Mouse (Mus musculus) left cerebral cortex, postnatal 14 days (tissue): ENCODE measurements around the gene 1700029F12Rik. TPM values are rescaled to one million over a fixed set of nuclear protein-coding genes. Genes with fewer than 3 reads are reported as not detected.
A peak's percentile ranks its signal among the peaks of the same experiment; 100 is the strongest.
"Not testable (repeated sequence)": the region's sequence is repeated elsewhere in the genome, so short reads cannot be mapped to it uniquely, and the experiment has no call there.

ENCODE experiments used
- DNase-seq, 2 experiments: peaks; one replicate each; pipeline ENCODE4 v3.0.0; 2021 to 2022; ENCODE audit warnings: low spot score in 2 of 2, mixed read lengths in 1 of 2
- intact Hi-C: fragments of 180-260 bp; cut with DNase I; formaldehyde crosslinking; loops from one replicate; pipeline ENCODE4 v1.15.1; 2025
- long read RNA-seq, 2 experiments: library from polyadenylated mRNA; stranded (forward); transcript quantifications; one replicate each; pipeline ENCODE4 v2.0.0; 2021
- total RNA-seq, 2 experiments: library from RNA; stranded (reverse); gene quantifications; 2 replicates each; pipeline ENCODE4 v1.2.3; 2021

Gene 1700029F12Rik
- total RNA-seq: not detected
- long read RNA-seq, experiment 1: 0 reads
- long read RNA-seq, experiment 2: 0 reads

GRCm38 (mm10) chr13:97034262-97034661, at the start of gene 1700029F12Rik:
1700029F12Rik (minus strand) TSS chr13:97034362.
- no peak for DNase-seq
- intact Hi-C loops: no loop called here

DNA sequence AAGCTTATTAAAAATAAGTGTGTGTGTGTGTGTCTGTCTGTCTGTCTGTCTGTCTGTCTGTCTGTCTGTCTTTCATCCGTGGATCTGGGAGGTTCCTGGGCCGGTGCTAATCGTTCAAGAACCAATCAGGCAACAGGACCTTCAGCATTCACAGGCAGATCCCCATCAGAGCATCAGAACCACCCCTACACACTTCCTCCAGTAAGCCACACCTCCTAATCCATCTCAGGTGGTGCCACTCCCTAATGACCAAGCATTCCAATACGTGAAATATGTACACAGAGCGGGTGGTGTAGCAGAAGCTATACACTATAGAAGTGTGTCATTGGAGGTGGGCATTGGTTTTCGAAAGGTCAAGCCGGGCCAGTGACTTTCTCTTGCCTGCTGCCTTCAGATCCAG, 48.3 kb upstream of the 1700029F12Rik start:
- no peak for DNase-seq
- intact Hi-C loops: no loop called here

- no peak for DNase-seq
- intact Hi-C loops: no loop called here
Measured at GRCm38 (mm10) chr13:97080615-97081014, 46.5 kb upstream of the 1700029F12Rik start.

DNA sequence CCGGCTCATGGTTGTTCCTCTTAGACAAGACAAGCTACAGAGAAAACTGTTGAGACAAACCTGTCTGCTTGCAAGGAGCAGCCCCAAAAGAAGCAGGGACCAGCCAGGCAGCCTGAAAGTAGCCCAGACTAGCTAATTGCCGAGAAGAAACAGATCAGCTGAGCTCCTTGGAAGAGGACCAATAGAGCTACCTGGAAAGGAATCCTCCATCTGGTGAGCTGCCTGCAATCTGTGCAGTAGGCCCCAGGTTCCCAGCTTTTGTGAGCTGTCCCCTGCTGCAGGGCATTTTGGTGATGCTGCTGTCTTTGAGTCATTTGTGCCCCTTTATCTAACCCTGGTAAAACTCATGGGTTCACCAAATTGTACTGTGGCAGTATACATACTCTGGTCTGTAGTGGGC, 46.0 kb upstream of the 1700029F12Rik start:
- no peak for DNase-seq
- intact Hi-C loops: no loop called here

DNA sequence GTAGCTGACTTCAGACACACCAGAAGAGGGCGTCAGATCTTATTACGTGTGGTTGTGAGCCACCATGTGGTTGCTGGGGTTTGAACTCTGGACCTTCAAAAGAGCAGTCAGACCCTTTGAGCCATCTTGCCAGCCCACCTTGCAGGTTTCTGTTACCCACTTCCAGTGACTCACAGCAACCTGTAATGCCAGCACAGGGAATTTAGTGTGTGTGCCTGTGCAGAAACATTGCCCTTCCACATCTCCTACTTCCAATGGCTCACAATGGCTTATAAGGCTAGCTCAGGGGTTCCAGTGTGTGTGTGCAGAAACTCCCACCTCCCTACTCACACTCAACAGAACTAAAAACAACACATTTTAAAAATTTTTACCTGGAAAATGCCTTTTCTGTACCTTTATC, 43.4 kb upstream of the 1700029F12Rik start:
- no peak for DNase-seq
- intact Hi-C loops: no loop called here

GRCm38 (mm10) chr13:97073497-97073896, 39.3 kb upstream of the 1700029F12Rik start:
- DNase-seq: no peak
- intact Hi-C loops: no loop called here

DNA sequence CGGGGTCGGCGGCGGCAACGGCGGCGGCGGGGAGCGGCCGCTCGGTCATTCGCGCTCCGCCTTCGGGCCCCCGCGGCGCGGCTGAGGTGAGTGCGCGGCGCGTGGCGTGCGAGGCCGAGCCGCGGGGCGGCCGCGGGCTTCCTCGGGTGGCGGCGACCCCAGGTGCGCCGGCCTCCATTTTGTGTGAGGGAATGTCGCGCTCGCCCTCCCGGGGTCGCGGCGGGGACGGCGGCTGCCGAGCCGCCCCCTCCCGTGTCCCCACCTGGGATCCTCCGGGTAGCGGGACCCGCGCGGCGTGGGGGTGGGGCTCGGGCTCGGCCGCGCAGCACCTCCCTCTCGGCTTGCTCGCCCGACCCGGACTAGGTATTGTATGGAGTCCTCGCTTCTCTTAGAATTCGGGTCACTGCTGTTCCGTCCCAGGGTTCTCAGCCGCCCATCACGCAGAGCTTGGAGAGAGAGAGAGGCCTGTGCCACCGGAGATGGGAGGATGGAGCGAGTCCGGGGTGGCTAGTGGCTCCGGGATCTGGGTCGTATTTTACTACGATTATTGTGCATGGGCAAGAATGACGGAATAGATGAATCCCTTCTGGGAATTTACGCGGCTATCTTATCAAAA, 37.6 kb upstream of the 1700029F12Rik start:
- DNase-seq: peak; percentile 33 to 48
- intact Hi-C loops: no loop called here

- intact Hi-C loops: no loop called here
- peak in 1 of 2 experiments; percentile 26 for DNase-seq
Measured at GRCm38 (mm10) chr13:97070931-97071625, 36.9 kb upstream of the 1700029F12Rik start.

GRCm38 (mm10) chr13:97068151-97068550, 34.0 kb upstream of the 1700029F12Rik start:
- intact Hi-C loops: no loop called here
- no peak for DNase-seq

DNA sequence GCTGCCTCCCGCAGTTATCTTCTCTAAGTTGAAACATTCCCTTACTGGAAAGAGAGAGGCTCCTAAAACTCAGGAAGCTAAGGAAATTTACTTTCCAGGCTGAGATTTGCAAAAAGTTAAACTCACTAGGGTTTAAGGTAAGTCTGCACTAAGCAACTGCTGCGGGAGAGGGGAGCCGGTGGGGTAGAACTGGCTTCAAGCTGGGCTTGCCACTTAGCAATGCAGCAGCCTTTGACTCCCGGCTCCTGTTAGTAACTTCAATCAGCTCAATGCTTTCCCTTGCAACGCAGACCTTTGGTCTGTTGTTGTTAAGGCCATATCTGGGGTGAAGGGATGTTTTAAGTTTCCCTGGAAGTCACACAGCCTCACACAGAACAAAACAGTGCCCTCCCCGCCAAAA, 33.5 kb upstream of the 1700029F12Rik start:
- no peak for DNase-seq
- intact Hi-C loops: no loop called here

DNA sequence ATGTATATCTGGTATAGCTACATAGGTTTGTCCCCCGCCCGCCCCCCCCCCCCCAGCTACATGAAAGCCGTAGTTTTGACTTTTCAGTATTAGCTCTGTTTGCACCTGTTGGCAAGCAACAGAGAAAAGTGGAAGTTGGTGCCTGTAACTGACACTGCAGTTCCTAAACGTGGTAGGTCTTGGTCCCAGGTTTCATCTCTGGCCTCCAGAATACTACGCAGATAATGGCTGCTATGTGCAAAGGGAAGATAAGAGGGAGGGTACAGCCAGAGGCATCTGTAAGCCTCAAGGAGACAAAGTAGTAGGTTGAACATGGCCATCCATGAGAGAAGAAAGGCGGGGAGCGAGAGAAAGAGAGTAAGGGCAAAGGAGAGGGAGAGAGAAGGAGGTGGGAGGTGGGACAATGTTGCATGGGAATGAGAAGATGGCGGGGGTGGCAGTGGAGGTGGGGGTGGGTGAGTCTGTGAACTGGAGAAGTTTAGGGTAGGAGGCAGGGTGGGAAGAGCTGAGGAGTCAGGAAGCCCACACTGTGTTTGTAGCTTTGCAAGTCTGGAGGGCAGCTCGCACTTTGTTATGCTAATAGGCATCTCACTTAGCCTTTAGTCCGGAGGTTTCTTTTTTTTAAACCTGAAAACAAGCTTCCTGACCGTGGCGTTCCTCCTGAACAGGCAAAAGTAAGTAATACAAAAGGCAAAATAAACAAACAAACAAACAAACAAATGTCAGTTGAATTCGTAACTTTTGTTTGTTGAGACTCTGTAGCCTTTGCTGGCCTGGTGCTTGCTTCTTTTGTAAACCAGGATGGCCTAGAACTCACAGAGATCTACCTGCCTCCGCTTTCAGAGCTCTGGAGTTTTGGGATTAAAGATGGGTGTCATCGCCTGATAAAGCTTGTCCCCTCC, 32.7 kb upstream of the 1700029F12Rik start, which contains the start of gene Fam169a:
TSS of gene Fam169a (plus strand) at position 638 of the 902 bp plus-strand sequence.
- DNase-seq: no peak
- intact Hi-C loops: no loop called here

DNA sequence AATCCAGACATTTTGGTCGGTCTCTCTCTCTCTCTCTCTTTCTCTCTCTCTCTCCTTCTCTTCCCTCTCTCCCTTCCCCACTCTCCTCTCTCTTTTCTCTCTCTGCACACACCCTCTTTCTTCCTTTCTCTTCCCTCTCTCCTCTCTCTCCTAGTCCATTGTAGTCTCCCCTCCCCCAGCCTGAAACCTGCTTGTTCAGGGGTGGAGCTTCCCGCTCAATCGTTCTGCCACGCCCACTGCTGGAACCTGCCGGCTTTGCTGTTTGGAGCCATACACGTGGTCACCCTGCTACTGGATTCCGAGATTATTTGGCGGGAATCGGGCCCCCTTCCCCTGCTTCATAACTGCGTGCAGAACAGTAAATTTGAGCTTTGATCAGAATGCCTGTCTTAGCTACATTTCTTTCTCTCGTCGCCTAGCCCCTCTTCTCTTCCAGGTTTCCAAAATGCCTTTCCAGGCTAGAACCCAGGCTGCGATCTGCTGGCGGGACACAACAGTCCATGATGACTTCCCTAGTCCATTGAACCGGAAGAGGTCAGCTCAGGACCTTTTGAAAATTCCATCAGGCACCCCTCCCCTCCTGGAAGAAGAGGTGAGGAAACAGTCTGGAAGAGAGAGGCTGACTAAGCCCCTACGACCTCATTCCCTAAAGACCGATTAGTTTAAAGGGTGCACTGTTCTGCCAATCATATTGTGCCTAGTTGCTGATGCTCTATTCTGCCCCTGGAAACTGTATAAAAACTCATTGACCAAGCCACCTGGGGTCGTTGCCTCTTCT, 30.9 kb upstream of the 1700029F12Rik start:
- DNase-seq, intact Hi-C loops: not testable (repeated sequence)

- intact Hi-C loops: no loop called here
- DNase-seq: no peak
Measured at GRCm38 (mm10) chr13:97064413-97064812, 30.3 kb upstream of the 1700029F12Rik start.

- no peak for DNase-seq
Measured at GRCm38 (mm10) chr13:97063431-97063830, 29.3 kb upstream of the 1700029F12Rik start.

GRCm38 (mm10) chr13:97062151-97062550, 28.0 kb upstream of the 1700029F12Rik start:
- no peak for DNase-seq
- intact Hi-C loops: no loop called here

More at GRCm38 (mm10) chr13:97063431-97063830, 29.3 kb upstream of the 1700029F12Rik start:
- intact Hi-C loops: no loop called here

- intact Hi-C loops: no loop called here
- no peak for DNase-seq
Measured at GRCm38 (mm10) chr13:97060331-97060730, 26.2 kb upstream of the 1700029F12Rik start.

- DNase-seq: no peak
- intact Hi-C loops: loop anchor here (10.0 kb wide), 1 partner anchor 205 kb away; no protein-coding TSS in a partner anchor
Measured at GRCm38 (mm10) chr13:97059746-97060145, 25.6 kb upstream of the 1700029F12Rik start.

DNA sequence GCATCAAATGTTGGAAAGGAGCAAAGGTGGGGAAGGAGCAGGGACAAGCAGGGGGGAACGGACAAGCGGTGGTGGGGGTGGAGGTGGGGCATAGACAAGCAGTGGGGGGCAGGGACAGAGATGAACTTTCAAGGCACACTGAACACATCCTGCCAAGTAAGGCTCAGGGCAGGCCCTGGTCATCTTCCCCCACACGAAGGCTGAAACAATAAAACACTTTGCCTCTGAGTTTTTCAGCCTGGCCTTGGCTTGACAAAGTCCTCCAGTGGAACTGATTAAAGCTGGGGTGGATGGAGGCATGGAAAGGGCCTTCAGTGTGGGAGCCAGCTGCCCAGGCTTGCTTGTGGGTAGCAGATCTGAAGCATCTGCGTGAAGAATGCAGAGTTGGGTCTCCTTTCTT, 23.7 kb upstream of the 1700029F12Rik start:
- no peak for DNase-seq
- intact Hi-C loops: loop anchor here (10.0 kb wide), 1 partner anchor 203 kb away; no protein-coding TSS in a partner anchor

DNA sequence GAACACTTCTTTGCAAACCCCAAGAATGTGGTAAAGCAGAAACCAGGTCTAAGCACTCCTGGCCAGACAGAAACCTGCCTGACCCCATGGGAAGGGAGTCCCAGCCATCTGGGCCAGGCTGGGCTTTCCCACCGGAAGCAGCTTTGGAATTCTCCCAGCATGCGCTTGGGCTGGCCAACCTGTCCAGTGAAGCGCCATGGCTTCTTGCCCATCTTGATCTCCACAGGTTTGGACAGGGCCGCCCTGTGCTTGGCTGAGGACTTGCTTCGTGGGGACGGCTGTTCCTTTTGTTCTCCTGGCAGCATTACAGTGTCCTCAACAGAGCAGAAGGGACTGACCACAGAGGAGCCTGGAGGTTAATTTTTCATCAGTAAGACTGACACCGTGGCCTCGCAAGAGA, 19.7 kb upstream of the 1700029F12Rik start:
- no peak for DNase-seq
- intact Hi-C loops: loop anchor here (5.0 to 10.0 kb wide), 2 partner anchors 199 to 317 kb away; no protein-coding TSS in a partner anchor
